Mouse (Mus musculus) kidney, postnatal 0 days (tissue): ENCODE measurements around the gene Slc24a3. TPM values are rescaled to one million over a fixed set of nuclear protein-coding genes. Genes with fewer than 3 reads are reported as not detected.
A peak's percentile ranks its signal among the peaks of the same experiment; 100 is the strongest.

Experiments used
- ATAC-seq: fragments of 200-750 bp; cut with Nextera tagmentation; replicated peaks from 2 replicates; pipeline ENCODE4 v1.8.0; 2017; ENCODE audit warnings: low read depth, moderate number of reproducible peaks, moderate TSS enrichment, moderate library complexity; ENCODE audit not compliant: low FRiP score
- DNase-seq: peaks from one replicate; pipeline ENCODE4 v3.0.0-alpha.2; 2016; ENCODE audit warnings: low spot score
- H3K27ac ChIP-seq: fragments of 300-500 bp; sonication (generic); 2 replicates; pipeline ENCODE4 v1.5.1; 2014; ENCODE audit warnings: mild to moderate bottlenecking
- H3K27me3 ChIP-seq: fragments of 300-500 bp; sonication (generic); 2 replicates; pipeline ENCODE4 v1.6.1; 2014; ENCODE audit warnings: low read length, mixed read lengths; ENCODE audit not compliant: insufficient read depth
- H3K36me3 ChIP-seq: fragments of 300-500 bp; sonication (generic); 2 replicates; pipeline ENCODE4 v1.6.1; 2014; ENCODE audit warnings: low read length, mixed read lengths; ENCODE audit not compliant: insufficient read depth
- H3K4me1 ChIP-seq: fragments of 300-500 bp; sonication (generic); replicated peaks from 2 replicates; pipeline ENCODE4 v1.6.1; 2014; ENCODE audit warnings: antibody characterized with exemption, low read length, mixed read lengths; ENCODE audit not compliant: insufficient read depth
- H3K4me2 ChIP-seq: fragments of 300-500 bp; sonication (generic); 2 replicates; pipeline ENCODE4 v1.6.1; 2014; ENCODE audit warnings: mild to moderate bottlenecking, low read length, moderate library complexity, mixed read lengths
- H3K4me3 ChIP-seq: fragments of 300-500 bp; sonication (generic); replicated peaks from 2 replicates; pipeline ENCODE4 v1.5.1; 2014; ENCODE audit warnings: low read depth, low read length
- H3K9ac ChIP-seq: fragments of 300-500 bp; sonication (generic); 2 replicates; pipeline ENCODE4 v1.6.1; 2014; ENCODE audit warnings: low read depth, low read length
- H3K9me3 ChIP-seq: fragments of 300-500 bp; sonication (generic); replicated peaks from 2 replicates; pipeline ENCODE4 v1.6.1; 2016; ENCODE audit warnings: low read length, inconsistent platforms, mixed read lengths
- CTCF ChIP-seq: IDR thresholded peaks from 2 replicates; pipeline ENCODE4 v1.5.1; 2016; ENCODE audit warnings: antibody characterized with exemption, low read depth, mild to moderate bottlenecking, moderate library complexity
- WGBS: fragments of 180-500 bp; shearing (Covaris S2); extraction: QIAGEN DNeasy Blood & Tissue Kit; methylation state at CpG from one replicate; pipeline ENCODE4 v1.1.7; 2014; 5-methylcytosine and 5-hydroxymethylcytosine counted together
- polyA plus RNA-seq: library from polyadenylated mRNA; unstranded; fragments of >200 nt; fragmentation: Nextera tagmentation; extraction: Ambion mirVana; gene quantifications from 2 replicates; pipeline ENCODE4 v1.2.1, GENCODE M21; 2015

Slc24a3 gene
- polyA plus RNA-seq, 1 experiment from 2014 or later = 2.1 TPM

- H3K4me2 ChIP-seq = no peak overlapping the region
- H3K27me3 ChIP-seq = no peaks in the 10 kb centered on the region
- ATAC-seq (no peak), DNase-seq (peak; percentile 3)
- H3K4me3 ChIP-seq = no peak overlapping the region
- no peaks in the 10 kb centered on the region for H3K36me3 ChIP-seq
- WGBS = 54% methylated on average over 8 of the region's 8 CpGs
- no peaks in the 10 kb centered on the region for H3K4me1 ChIP-seq
- no peak overlapping the region for H3K27ac ChIP-seq
- no peaks in the 10 kb centered on the region for H3K9me3 ChIP-seq
- TF ChIP-seq CTCF = no peak
- H3K9ac ChIP-seq = no peak overlapping the region
Observed at GRCm38 (mm10) chr2:145564596-145564995, 397.0 kb downstream of the Slc24a3 start.

GRCm38 (mm10) chr2:145566904-145567303 lies 399.4 kb downstream of the Slc24a3 start:
- TF ChIP-seq CTCF = no peak

GRCm38 (mm10) chr2:145571943-145572342 lies 404.4 kb downstream of the Slc24a3 start:
- TF ChIP-seq CTCF = no peak
- WGBS = 62% methylated on average over 3 of the region's 3 CpGs
- Histone ChIP-seq H3K4me2 (no peak overlapping the region), H3K9me3 (no peaks in the 10 kb centered on the region), H3K36me3 (no peaks in the 10 kb centered on the region), H3K27ac (no peak overlapping the region), H3K4me3 (no peak overlapping the region), H3K4me1 (no peaks in the 10 kb centered on the region), H3K9ac (no peak overlapping the region), H3K27me3 (no peaks in the 10 kb centered on the region)
- no peak for DNase-seq
- ATAC-seq = no peak

More at GRCm38 (mm10) chr2:145566904-145567303, 399.4 kb downstream of the Slc24a3 start:
- Histone ChIP-seq H3K9ac (no peak overlapping the region), H3K4me1 (no peaks in the 10 kb centered on the region), H3K4me3 (no peak overlapping the region), H3K4me2 (no peak overlapping the region), H3K27me3 (no peaks in the 10 kb centered on the region), H3K36me3 (no peaks in the 10 kb centered on the region), H3K27ac (no peak overlapping the region), H3K9me3 (no peaks in the 10 kb centered on the region)
- WGBS = 86% methylated on average over 2 of the region's 2 CpGs
- no peak for DNase-seq
- no peak for ATAC-seq

GRCm38 (mm10) chr2:145574148-145574547 lies 406.6 kb downstream of the Slc24a3 start:
- H3K27me3 ChIP-seq = no peaks in the 10 kb centered on the region
- ATAC-seq (no peak), DNase-seq (no peak)
- H3K9ac ChIP-seq = no peak overlapping the region
- H3K27ac ChIP-seq = no peak overlapping the region
- H3K36me3 ChIP-seq = no peaks in the 10 kb centered on the region
- WGBS = 96% methylated on average over 4 of the region's 4 CpGs
- H3K4me1 ChIP-seq = no peaks in the 10 kb centered on the region
- TF ChIP-seq CTCF = no peak
- H3K9me3 ChIP-seq = no peaks in the 10 kb centered on the region
- no peak overlapping the region for H3K4me2 ChIP-seq
- H3K4me3 ChIP-seq = no peak overlapping the region

GRCm38 (mm10) chr2:145583103-145583502 lies 415.5 kb downstream of the Slc24a3 start:
- Histone ChIP-seq H3K4me3 (no peak overlapping the region), H3K4me2 (no peak overlapping the region), H3K27me3 (no peaks in the 10 kb centered on the region), H3K9me3 (no peaks in the 10 kb centered on the region), H3K9ac (no peak overlapping the region), H3K36me3 (no peaks in the 10 kb centered on the region), H3K4me1 (no peaks in the 10 kb centered on the region), H3K27ac (no peak overlapping the region)
- WGBS = 42% methylated on average over 3 of the region's 3 CpGs
- no peak for TF ChIP-seq CTCF
- ATAC-seq = no peak
- no peak for DNase-seq

GRCm38 (mm10) chr2:145585437-145585836 lies 417.9 kb downstream of the Slc24a3 start:
- WGBS = 83% methylated on average over 3 of the region's 3 CpGs
- ATAC-seq (no peak), DNase-seq (no peak)
- Histone ChIP-seq H3K27ac (no peak overlapping the region), H3K4me3 (no peak overlapping the region), H3K36me3 (no peaks in the 10 kb centered on the region), H3K9ac (no peak overlapping the region), H3K4me1 (no peaks in the 10 kb centered on the region), H3K9me3 (no peaks in the 10 kb centered on the region), H3K4me2 (no peak overlapping the region), H3K27me3 (no peaks in the 10 kb centered on the region)
- no peak for TF ChIP-seq CTCF
